Mouse (Mus musculus) gastrocnemius, adult 18-20 months (tissue): ENCODE data around the gene Chrdl2. TPM values are rescaled to one million over a fixed set of nuclear protein-coding genes. Genes with fewer than 3 reads are reported as not detected.
"Not testable (repeated sequence)": the region's sequence is repeated elsewhere in the genome, so short reads cannot be mapped to it uniquely, and the experiment has no call there.

ENCODE experiments used
- DNase-seq: peaks from one replicate; pipeline ENCODE4 v3.0.0; 2021; ENCODE audit warnings: low spot score
- total RNA-seq, 2 experiments: library from RNA; stranded (reverse); gene quantifications; 2 replicates each; pipeline ENCODE4 v1.2.3; 2021

Gene Chrdl2
- total RNA-seq, 2 experiments from 2014 or later: 1.4 to 1.7 TPM

GRCm38 (mm10) chr7:100034815-100035463 lies 29.0 kb downstream of the Chrdl2 start:
- peak; percentile 32 for DNase-seq

GRCm38 (mm10) chr7:100036050-100036449 lies 30.1 kb downstream of the Chrdl2 start:
- DNase-seq: no peak

GRCm38 (mm10) chr7:100036495-100036894 lies 30.5 kb downstream of the Chrdl2 start:
- DNase-seq: no peak

GRCm38 (mm10) chr7:100042120-100042519 lies 36.1 kb downstream of the Chrdl2 start:
- no peak for DNase-seq

GRCm38 (mm10) chr7:100043096-100043495 lies 37.1 kb downstream of the Chrdl2 start:
- DNase-seq: no peak

GRCm38 (mm10) chr7:100043605-100044031 lies 37.6 kb downstream of the Chrdl2 start:
- peak; percentile 52 for DNase-seq

- no peak for DNase-seq
Observed at GRCm38 (mm10) chr7:100046486-100046885, 40.5 kb downstream of the Chrdl2 start.

GRCm38 (mm10) chr7:100051904-100052303 lies 45.9 kb downstream of the Chrdl2 start:
- no peak for DNase-seq

- DNase-seq: not testable (repeated sequence)
Observed at GRCm38 (mm10) chr7:100052991-100053390, 47.0 kb downstream of the Chrdl2 start.

GRCm38 (mm10) chr7:100073959-100074358 lies 68.0 kb downstream of the Chrdl2 start:
- peak; percentile 74 for DNase-seq

- no peak for DNase-seq
Observed at GRCm38 (mm10) chr7:100076296-100076695, 70.3 kb downstream of the Chrdl2 start.

GRCm38 (mm10) chr7:100077071-100077470 lies 71.1 kb downstream of the Chrdl2 start:
- DNase-seq: no peak

- DNase-seq: no peak
Observed at GRCm38 (mm10) chr7:100080087-100080781, 74.3 kb downstream of the Chrdl2 start.

- DNase-seq: no peak
Observed at GRCm38 (mm10) chr7:100082836-100083235, 76.9 kb downstream of the Chrdl2 start.

GRCm38 (mm10) chr7:100083812-100084211 lies 77.8 kb downstream of the Chrdl2 start:
- DNase-seq: no peak

Other genes with a start within 250 kb of the Chrdl2 start
- not detected for gene Olfr521, start 242.7 kb upstream of the Chrdl2 start, total RNA-seq
- gene Neu3, start 177.8 kb upstream of the Chrdl2 start, total RNA-seq: 1 to 10 TPM; 2.5 to 3.0 TPM
- 1 to 10 TPM in 1 of 2 experiments, under 1 TPM in 1; 0.66 to 1.2 TPM for gene Xrra1, start 147.1 kb upstream of the Chrdl2 start, total RNA-seq
- 10 to 100 TPM; 78.8 to 79.8 TPM for gene Spcs2, start 142.7 kb upstream of the Chrdl2 start, total RNA-seq
- gene Rnf169, start 25.7 kb upstream of the Chrdl2 start, total RNA-seq: 1 to 10 TPM; 4.6 to 7.1 TPM
- gene Pold3, start 115.4 kb downstream of the Chrdl2 start, total RNA-seq: 1 to 10 TPM; 4.8 to 5.2 TPM
- gene Lipt2, start 153.1 kb downstream of the Chrdl2 start, total RNA-seq: 1 to 10 TPM; 3.9 to 4.3 TPM
- gene Kcne3, start 170.3 kb downstream of the Chrdl2 start, total RNA-seq: under 1 TPM; 0.39 to 0.55 TPM
- 10 to 100 TPM; 18.1 to 19.3 TPM for gene Pgm2l1, start 221.2 kb downstream of the Chrdl2 start, total RNA-seq